Mouse (Mus musculus) lung, postnatal 0 days (tissue): ENCODE data around the gene Srd5a2.

Source experiments
- CTCF ChIP-seq: IDR thresholded peaks from 2 replicates; pipeline ENCODE4 v1.5.1; 2016; ENCODE audit warnings: antibody characterized with exemption, mild to moderate bottlenecking
- EP300 ChIP-seq: IDR thresholded peaks from 2 replicates; pipeline ENCODE4 v1.6.1; 2016; ENCODE audit warnings: antibody characterized with exemption, mild to moderate bottlenecking, control low read depth

DNA sequence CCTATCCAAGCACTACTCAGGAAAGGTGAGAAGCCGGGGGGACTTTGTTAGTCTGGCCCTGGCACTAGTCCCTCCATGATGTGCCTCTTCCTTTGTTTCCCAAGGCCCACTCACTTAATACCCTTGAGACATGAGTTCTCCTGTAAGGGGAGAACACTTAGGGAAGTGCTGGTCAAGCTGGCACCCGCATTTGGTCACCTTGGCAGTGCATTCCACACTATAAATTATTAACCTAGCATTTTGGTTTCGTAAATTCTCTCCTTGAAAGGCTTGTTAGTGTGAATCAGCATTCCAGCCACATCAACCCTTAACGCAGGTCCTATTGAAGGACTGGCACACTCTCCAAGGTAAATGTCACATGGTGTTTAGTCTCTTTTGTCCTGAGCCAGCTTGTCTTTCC lies 61.8 kb downstream of the Srd5a2 start:
- TF ChIP-seq CTCF (no peak), EP300 (peak; percentile 77)
